Mouse (Mus musculus): ENCODE results near the gene Scamp3.

GRCm38 (mm10) chr3:89177242-89178106 lies at the start of gene Scamp3:
- TF ChIP-seq CTCF (IDR thresholded peaks at IDR 0.05; ENCODE audit: control insufficient read depth, insufficient read depth, low read length) (no peak), POLR2A (IDR thresholded peaks at IDR 0.05; ENCODE audit: borderline replicate concordance, control insufficient read depth, low read depth, low read length) (peak; percentile 42; the same call in 1 of the 2 replicates)
